Mouse (Mus musculus) neural tube, embryonic 13.5 days (tissue): ENCODE data around the gene Uck2. TPM values are rescaled to one million over a fixed set of nuclear protein-coding genes. Genes with fewer than 3 reads are reported as not detected.
A peak's percentile ranks its signal among the peaks of the same experiment; 100 is the strongest.

Source experiments
- ATAC-seq: fragments of 200-750 bp; cut with Nextera tagmentation; 2 replicates; pipeline ENCODE4 v1.8.0; 2017; ENCODE audit warnings: low read depth, mild to moderate bottlenecking, moderate TSS enrichment, moderate library complexity
- H3K27ac ChIP-seq: fragments of 300-500 bp; sonication (generic); replicated peaks from 2 replicates; pipeline ENCODE4 v1.5.1; 2015; ENCODE audit warnings: moderate library complexity, mild to moderate bottlenecking, inconsistent platforms
- H3K27me3 ChIP-seq: fragments of 300-500 bp; sonication (generic); 2 replicates; pipeline ENCODE4 v1.6.1; 2015; ENCODE audit warnings: mild to moderate bottlenecking, inconsistent platforms
- H3K36me3 ChIP-seq: fragments of 300-500 bp; sonication (generic); 2 replicates; pipeline ENCODE4 v1.6.1; 2015; ENCODE audit warnings: mild to moderate bottlenecking, inconsistent platforms
- H3K4me1 ChIP-seq: fragments of 300-500 bp; sonication (generic); replicated peaks from 2 replicates; pipeline ENCODE4 v1.6.1; 2015; ENCODE audit warnings: inconsistent platforms
- H3K4me2 ChIP-seq: fragments of 300-500 bp; sonication (generic); 2 replicates; pipeline ENCODE4 v1.6.1; 2015; ENCODE audit warnings: inconsistent platforms, mild to moderate bottlenecking, moderate library complexity
- H3K4me3 ChIP-seq: fragments of 300-500 bp; sonication (generic); 2 replicates; pipeline ENCODE4 v1.5.1; 2015; ENCODE audit warnings: mild to moderate bottlenecking, inconsistent platforms
- H3K9ac ChIP-seq: fragments of 300-500 bp; sonication (generic); 2 replicates; pipeline ENCODE4 v1.6.1; 2015; ENCODE audit warnings: moderate library complexity, mild to moderate bottlenecking, inconsistent platforms
- H3K9me3 ChIP-seq: fragments of 300-500 bp; sonication (generic); 2 replicates; pipeline ENCODE4 v1.6.1; 2016; ENCODE audit warnings: inconsistent platforms
- WGBS: fragments of 180-500 bp; shearing (Covaris S2); methylation state at CpG from one replicate; pipeline ENCODE4 v1.1.7; 2015; 5-methylcytosine and 5-hydroxymethylcytosine counted together
- polyA plus RNA-seq: library from polyadenylated mRNA; unstranded; fragments of >200 nt; fragmentation: Nextera tagmentation; extraction: Ambion mirVana; gene quantifications from 2 replicates; pipeline ENCODE4 v1.2.1, GENCODE M21; 2015

Gene Uck2
- polyA plus RNA-seq, 1 experiment from 2014 or later: 66.3 TPM

GRCm38 (mm10) chr1:167292447-167292846 is 7.3 kb upstream of the Uck2 start:
- H3K4me1 ChIP-seq: peaks cover 18% of the 10 kb centered on the region
- H3K27me3 ChIP-seq: no peaks in the 10 kb centered on the region
- H3K9me3 ChIP-seq: no peaks in the 10 kb centered on the region
- no peak overlapping the region for H3K4me2 ChIP-seq
- no peak overlapping the region for H3K9ac ChIP-seq
- WGBS: 47% methylated on average over 11 of the region's 11 CpGs
- ATAC-seq: no peak
- H3K27ac ChIP-seq: no peak overlapping the region
- H3K4me3 ChIP-seq: no peak overlapping the region
- H3K36me3 ChIP-seq: no peaks in the 10 kb centered on the region

- no peaks in the 10 kb centered on the region for H3K9me3 ChIP-seq
- no peaks in the 10 kb centered on the region for H3K36me3 ChIP-seq
- WGBS: 82% methylated on average over 8 of the region's 8 CpGs
- no peak for ATAC-seq
- no peak overlapping the region for H3K4me3 ChIP-seq
- H3K27ac ChIP-seq: no peak overlapping the region
- H3K27me3 ChIP-seq: no peaks in the 10 kb centered on the region; the same call in 1 of the 2 replicates
- no peak overlapping the region for H3K9ac ChIP-seq
- H3K4me1 ChIP-seq: peaks cover 18% of the 10 kb centered on the region
- no peak overlapping the region for H3K4me2 ChIP-seq
Observed at GRCm38 (mm10) chr1:167291610-167292009, 6.5 kb upstream of the Uck2 start.

- no peaks in the 10 kb centered on the region for H3K9me3 ChIP-seq
- ATAC-seq: no peak
- no peak overlapping the region for H3K4me3 ChIP-seq
- peak overlapping the region; percentile 25; the same call in 1 of the 2 replicates for H3K4me2 ChIP-seq
- H3K9ac ChIP-seq: no peak overlapping the region
- no peaks in the 10 kb centered on the region; the same call in 1 of the 2 replicates for H3K27me3 ChIP-seq
- peaks cover 24% of the 10 kb centered on the region for H3K4me1 ChIP-seq
- 29% methylated on average over 6 of the region's 6 CpGs for WGBS
- no peak overlapping the region for H3K27ac ChIP-seq
- H3K36me3 ChIP-seq: no peaks in the 10 kb centered on the region
Observed at GRCm38 (mm10) chr1:167290263-167290592, 5.1 kb upstream of the Uck2 start.

- Histone ChIP-seq H3K36me3 (no peaks in the 10 kb centered on the region), H3K27me3 (no peaks in the 10 kb centered on the region; the same call in 1 of the 2 replicates), H3K4me1 (peaks cover 24% of the 10 kb centered on the region), H3K4me2 (peak overlapping the region; percentile 25; the same call in 1 of the 2 replicates), H3K4me3 (no peak overlapping the region), H3K9ac (peak overlapping the region; percentile 34; the same call in 1 of the 2 replicates), H3K9me3 (no peaks in the 10 kb centered on the region), H3K27ac (peak overlapping the region; percentile 4; the same call in 1 of the 2 replicates)
- WGBS: 2% methylated on average over 11 of the region's 11 CpGs
- peak; percentile 44 for ATAC-seq
Observed at GRCm38 (mm10) chr1:167289567-167290262, 4.6 kb upstream of the Uck2 start.

- H3K27ac ChIP-seq: no peak overlapping the region
- H3K4me3 ChIP-seq: no peak overlapping the region
- no peak for ATAC-seq
- no peak overlapping the region for H3K4me2 ChIP-seq
- H3K4me1 ChIP-seq: peaks cover 24% of the 10 kb centered on the region
- 0 out of 2 replicates have a peak overlapping the region, but pooled peaks have one; percentile 26 for H3K9ac ChIP-seq
- 41% methylated on average over 11 of the region's 11 CpGs for WGBS
- no peaks in the 10 kb centered on the region for H3K36me3 ChIP-seq
- no peaks in the 10 kb centered on the region; the same call in 1 of the 2 replicates for H3K27me3 ChIP-seq
- no peaks in the 10 kb centered on the region for H3K9me3 ChIP-seq
Observed at GRCm38 (mm10) chr1:167288665-167289538, 3.8 kb upstream of the Uck2 start.

GRCm38 (mm10) chr1:167287156-167287555 is 2.0 kb upstream of the Uck2 start:
- no peaks in the 10 kb centered on the region for H3K9me3 ChIP-seq
- no peak for ATAC-seq
- 91% methylated on average over 5 of the region's 5 CpGs for WGBS

GRCm38 (mm10) chr1:167285356-167285755 is 236 bp upstream of the Uck2 start:
- Histone ChIP-seq H3K4me3 (peak overlapping the region; percentile 68), H3K36me3 (no peaks in the 10 kb centered on the region), H3K9ac (peak overlapping the region; percentile 88), H3K4me1 (peaks cover 46% of the 10 kb centered on the region), H3K9me3 (no peaks in the 10 kb centered on the region), H3K4me2 (peak overlapping the region; percentile 75), H3K27ac (peak overlapping the region; percentile 95), H3K27me3 (no peaks in the 10 kb centered on the region; the same call in 1 of the 2 replicates)
- no peak for ATAC-seq
- WGBS: 1% methylated on average over 8 of the region's 8 CpGs

More at GRCm38 (mm10) chr1:167287156-167287555, 2.0 kb upstream of the Uck2 start:
- Histone ChIP-seq H3K4me2 (no peak overlapping the region), H3K27ac (no peak overlapping the region), H3K9ac (no peak overlapping the region), H3K4me1 (peaks cover 38% of the 10 kb centered on the region), H3K36me3 (no peaks in the 10 kb centered on the region), H3K4me3 (no peak overlapping the region), H3K27me3 (no peaks in the 10 kb centered on the region; the same call in 1 of the 2 replicates)

GRCm38 (mm10) chr1:167284837-167285319 is 242 bp downstream of the Uck2 start:
- peak overlapping the region; percentile 88 for H3K9ac ChIP-seq
- peak; percentile 92 for ATAC-seq
- H3K4me3 ChIP-seq: peak overlapping the region; percentile 68
- H3K27ac ChIP-seq: peak overlapping the region; percentile 95
- under 1% methylated on average over 51 of the region's 51 CpGs for WGBS
- peak overlapping the region; percentile 75 for H3K4me2 ChIP-seq
- H3K27me3 ChIP-seq: no peaks in the 10 kb centered on the region; the same call in 1 of the 2 replicates
- H3K4me1 ChIP-seq: peaks cover 45% of the 10 kb centered on the region
- H3K9me3 ChIP-seq: no peaks in the 10 kb centered on the region
- H3K36me3 ChIP-seq: no peaks in the 10 kb centered on the region

GRCm38 (mm10) chr1:167284258-167284836 is 773 bp downstream of the Uck2 start:
- Histone ChIP-seq H3K27ac (peak overlapping the region; percentile 95), H3K4me3 (peak overlapping the region; percentile 68), H3K9me3 (no peaks in the 10 kb centered on the region), H3K4me1 (peaks cover 39% of the 10 kb centered on the region), H3K27me3 (no peaks in the 10 kb centered on the region; the same call in 1 of the 2 replicates), H3K4me2 (peak overlapping the region; percentile 75), H3K36me3 (no peaks in the 10 kb centered on the region), H3K9ac (peak overlapping the region; percentile 88)
- WGBS: under 1% methylated on average over 71 of the region's 73 CpGs
- ATAC-seq: peak; percentile 73

- ATAC-seq: peak; percentile 32; the same call in 1 of the 2 replicates
- peak overlapping the region; percentile 95 for H3K27ac ChIP-seq
- H3K4me1 ChIP-seq: peaks cover 32% of the 10 kb centered on the region
- H3K4me2 ChIP-seq: peak overlapping the region; percentile 75
- no peaks in the 10 kb centered on the region for H3K36me3 ChIP-seq
- H3K9ac ChIP-seq: peak overlapping the region; percentile 88
- WGBS: under 1% methylated on average over 44 of the region's 44 CpGs
- H3K9me3 ChIP-seq: no peaks in the 10 kb centered on the region
- peak overlapping the region; percentile 68 for H3K4me3 ChIP-seq
- no peaks in the 10 kb centered on the region; the same call in 1 of the 2 replicates for H3K27me3 ChIP-seq
Observed at GRCm38 (mm10) chr1:167283441-167284257, 1.5 kb downstream of the Uck2 start.

- ATAC-seq: no peak
- peak overlapping the region; percentile 68 for H3K4me3 ChIP-seq
- no peaks in the 10 kb centered on the region for H3K9me3 ChIP-seq
- no peaks in the 10 kb centered on the region; the same call in 1 of the 2 replicates for H3K27me3 ChIP-seq
- peak overlapping the region; percentile 88 for H3K9ac ChIP-seq
- no peaks in the 10 kb centered on the region for H3K36me3 ChIP-seq
- 0 out of 2 replicates have a peak overlapping the region, but pooled peaks have one; percentile 95 for H3K27ac ChIP-seq
- peak overlapping the region; percentile 75 for H3K4me2 ChIP-seq
- WGBS: 57% methylated on average over 5 of the region's 5 CpGs
- H3K4me1 ChIP-seq: peaks cover 32% of the 10 kb centered on the region
Observed at GRCm38 (mm10) chr1:167282768-167283167, 2.4 kb downstream of the Uck2 start.
